Comparison of ENCODE assay signal across 8 mouse cellular contexts in genomic region chr2:155382332-155382700, GRCm38 (mm10). TPM values are rescaled to one million over a fixed set of nuclear protein-coding genes. Genes with fewer than 3 reads are reported as not detected.
DNase-seq lines count a peak whose midpoint lies in the region; ATAC-seq and TF ChIP-seq lines count a peak whose summit lies in the region.

No protein-coding gene starts in this region.

- H3K9ac ChIP-seq in embryonic facial prominence, embryonic 14.5 days (ENCODE audit: low read depth, low read length) = peak overlapping the region; percentile 91
- peak overlapping the region; percentile 93 for H3K9ac ChIP-seq in intestine, embryonic 16.5 days (ENCODE audit: low read depth, low read length)
- peak overlapping the region; percentile 99 for H3K9ac ChIP-seq in neural tube, embryonic 14.5 days (replicated peaks; ENCODE audit: low read depth, low read length)

- H3K27me3 ChIP-seq in embryonic facial prominence, embryonic 14.5 days (replicated peaks; ENCODE audit: control insufficient read depth, insufficient read depth, low read length) = 0 out of 2 replicates have a peak, but pooled peaks cover 6% of the 10 kb centered on the region
- H3K27me3 ChIP-seq in intestine, embryonic 16.5 days (replicated peaks; ENCODE audit: control insufficient read depth, insufficient read depth, low read length) = no peaks in the 10 kb centered on the region
- no peaks in the 10 kb centered on the region for H3K27me3 ChIP-seq in neural tube, embryonic 14.5 days (ENCODE audit: control insufficient read depth, insufficient read depth, low read length)

- peak overlapping the region; percentile 98 for H3K27ac ChIP-seq in embryonic facial prominence, embryonic 14.5 days (replicated peaks; ENCODE audit: low read depth, low read length)
- H3K27ac ChIP-seq in intestine, embryonic 16.5 days (ENCODE audit: low read length) = peak overlapping the region; percentile 99
- peak overlapping the region; percentile 100 for H3K27ac ChIP-seq in neural tube, embryonic 14.5 days (ENCODE audit: low read depth, low read length)

- DNase-seq in lung, adult 2 months = no peak
- DNase-seq in lung, postnatal 4 days = no peak
- peak; percentile 36 for DNase-seq in embryonic facial prominence, embryonic 14.5 days (ENCODE audit: low spot score)
- DNase-seq in T-cell, adult 2 months (ENCODE audit: low spot score) = no peak
- no peak for DNase-seq in cerebellum, adult 18-20 months
- no peak for DNase-seq in adrenal gland, adult 18-20 months (ENCODE audit: low spot score in 2 of 2)

- ATAC-seq in embryonic facial prominence, embryonic 14.5 days (ENCODE audit: low read depth) = peak; percentile 9
- peak; percentile 9; the same call in 1 of the 2 replicates for ATAC-seq in intestine, embryonic 16.5 days
- ATAC-seq in neural tube, embryonic 14.5 days (ENCODE audit: low read depth) = peak; percentile 19

- no peak for TF ChIP-seq POLR2A in lung, adult 2 months (IDR thresholded peaks at IDR 0.05; ENCODE audit: borderline replicate concordance, extremely low read depth, low read depth, low read length)

- peak overlapping the region; percentile 72 for H3K4me3 ChIP-seq in lung, adult 2 months (replicated peaks; ENCODE audit: extremely low read depth, low read depth, low read length)
- H3K4me3 ChIP-seq in embryonic facial prominence, embryonic 14.5 days (ENCODE audit: low read depth, low read length) = peak overlapping the region; percentile 81
- peak overlapping the region; percentile 89 for H3K4me3 ChIP-seq in intestine, embryonic 16.5 days (ENCODE audit: low read length)
- H3K4me3 ChIP-seq in neural tube, embryonic 14.5 days (ENCODE audit: low read depth, low read length) = peak overlapping the region; percentile 93

- WGBS in lung, adult 2 months = 10% methylated on average over 6 of the region's 6 CpGs
- 21% methylated on average over 6 of the region's 6 CpGs for WGBS in embryonic facial prominence, embryonic 14.5 days
- WGBS in intestine, embryonic 16.5 days = 23% methylated on average over 6 of the region's 6 CpGs
- WGBS in neural tube, embryonic 14.5 days = 22% methylated on average over 6 of the region's 6 CpGs

- no peaks in the 10 kb centered on the region for H3K36me3 ChIP-seq in embryonic facial prominence, embryonic 14.5 days (ENCODE audit: control insufficient read depth, insufficient read depth, low read length)
- no peaks in the 10 kb centered on the region for H3K36me3 ChIP-seq in intestine, embryonic 16.5 days (ENCODE audit: control insufficient read depth, insufficient read depth, low read length)
- peaks cover 12% of the 10 kb centered on the region; the same call in 1 of the 2 replicates for H3K36me3 ChIP-seq in neural tube, embryonic 14.5 days (ENCODE audit: control insufficient read depth, insufficient read depth, low read length)

- no peak for TF ChIP-seq CTCF in lung, adult 2 months (IDR thresholded peaks at IDR 0.05; ENCODE audit: insufficient read depth, low read length)

- no peaks in the 10 kb centered on the region for H3K9me3 ChIP-seq in embryonic facial prominence, embryonic 14.5 days (ENCODE audit: control insufficient read depth, low read length)
- no peaks in the 10 kb centered on the region for H3K9me3 ChIP-seq in intestine, embryonic 16.5 days (ENCODE audit: control insufficient read depth, low read length)
- H3K9me3 ChIP-seq in neural tube, embryonic 14.5 days (ENCODE audit: control insufficient read depth, low read length) = no peaks in the 10 kb centered on the region

- H3K4me1 ChIP-seq in lung, adult 2 months (ENCODE audit: control insufficient read depth, insufficient read depth, low read length) = peaks cover 6% of the 10 kb centered on the region
- H3K4me1 ChIP-seq in embryonic facial prominence, embryonic 14.5 days (ENCODE audit: control insufficient read depth, insufficient read depth, low read length) = peaks cover 12% of the 10 kb centered on the region
- H3K4me1 ChIP-seq in intestine, embryonic 16.5 days (ENCODE audit: control insufficient read depth, insufficient read depth, low read length) = peaks cover 15% of the 10 kb centered on the region; the same call in 1 of the 2 replicates
- H3K4me1 ChIP-seq in neural tube, embryonic 14.5 days (ENCODE audit: control insufficient read depth, insufficient read depth, low read length) = peaks cover 34% of the 10 kb centered on the region

- peak overlapping the region; percentile 70 for H3K4me2 ChIP-seq in embryonic facial prominence, embryonic 14.5 days (ENCODE audit: low read depth, low read length)
- peak overlapping the region; percentile 95 for H3K4me2 ChIP-seq in intestine, embryonic 16.5 days (ENCODE audit: low read depth, low read length)
- H3K4me2 ChIP-seq in neural tube, embryonic 14.5 days (ENCODE audit: low read depth, low read length) = peak overlapping the region; percentile 81

RNA-seq across cellular contexts. Expression of gene Trp53inp2, which starts 1.5 kb away (rescaled TPM):
- polyA plus RNA-seq in lung, adult 2 months (2012; rRNA removed) = 184 and 237 TPM in 2 replicates
- polyA plus RNA-seq in embryonic facial prominence, embryonic 14.5 days (2014; fragmentation: Nextera tagmentation; extraction: Ambion mirVana) = 25.9 and 29.2 TPM in 2 replicates
- 21.2 and 25.1 TPM in 2 replicates for polyA plus RNA-seq in intestine, embryonic 16.5 days (2015; fragmentation: Nextera tagmentation; extraction: Ambion mirVana)
- polyA plus RNA-seq in neural tube, embryonic 14.5 days (2014; fragmentation: Nextera tagmentation; extraction: Ambion mirVana) = 79.4 and 102 TPM in 2 replicates
- total RNA-seq in adrenal gland, adult 18-20 months (2021) = 100 to 1,000 TPM; 293 to 384 TPM

RNA-seq across cellular contexts. Expression of gene Pigu, which starts 25.1 kb away (rescaled TPM):
- polyA plus RNA-seq in lung, adult 2 months (2012; rRNA removed) = 33.3 and 42.4 TPM in 2 replicates
- polyA plus RNA-seq in embryonic facial prominence, embryonic 14.5 days (2014; fragmentation: Nextera tagmentation; extraction: Ambion mirVana) = 43.7 and 47.9 TPM in 2 replicates
- polyA plus RNA-seq in intestine, embryonic 16.5 days (2015; fragmentation: Nextera tagmentation; extraction: Ambion mirVana) = 61.3 and 61.5 TPM in 2 replicates
- polyA plus RNA-seq in neural tube, embryonic 14.5 days (2014; fragmentation: Nextera tagmentation; extraction: Ambion mirVana) = 61.2 and 68.2 TPM in 2 replicates
- total RNA-seq in adrenal gland, adult 18-20 months (2021) = 10 to 100 TPM; 29.9 to 33.4 TPM
